Mouse (Mus musculus) thymus, adult 2 months (tissue): ENCODE results near the gene Canx.

ENCODE experiments used
- CTCF ChIP-seq: fragments of 200-500 bp; IDR thresholded peaks from 2 replicates; pipeline ENCODE4 v1.5.1; 2012; ENCODE audit warnings: mild to moderate bottlenecking, control low read depth, low read length, moderate library complexity, borderline replicate concordance; ENCODE audit not compliant: control insufficient read depth, poor library complexity, insufficient read depth; ENCODE audit errors: extremely low read depth
- POLR2A ChIP-seq: fragments of 200-500 bp; IDR thresholded peaks from 2 replicates; pipeline ENCODE4 v1.6.1; 2012; ENCODE audit warnings: mild to moderate bottlenecking, low read length, control low read depth, moderate library complexity; ENCODE audit not compliant: control insufficient read depth, poor library complexity, insufficient read depth; ENCODE audit errors: extremely low read depth

DNA sequence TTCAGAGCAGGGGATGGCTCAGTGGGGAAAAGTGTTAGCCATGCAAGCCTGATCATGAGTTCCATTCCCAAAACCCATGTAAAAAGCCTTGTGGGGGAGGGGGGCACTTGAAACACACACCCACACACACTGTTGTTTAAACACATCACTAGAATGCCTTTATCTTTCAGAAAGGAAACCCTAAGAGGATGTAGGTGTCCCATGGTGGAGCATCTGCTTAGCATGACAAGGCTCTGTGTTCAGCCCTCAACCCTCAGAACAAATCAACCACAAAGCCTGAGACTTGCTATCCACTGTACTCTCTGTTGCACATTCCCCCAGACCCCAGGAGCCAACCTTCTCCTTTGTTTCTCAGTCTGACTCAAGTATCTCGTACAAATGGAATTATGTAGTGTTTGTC, 45.4 kb downstream of the Canx start:
- no peak for TF ChIP-seq CTCF
- no peak for TF ChIP-seq POLR2A
